Mouse (Mus musculus): ENCODE measurements around the gene Pdrg1. TPM values are rescaled to one million over a fixed set of nuclear protein-coding genes. Genes with fewer than 3 reads are reported as not detected.

The Pdrg1 gene
- 92.1 and 92.2 TPM in 2 replicates for polyA plus RNA-seq (2016; fragmentation: Nextera tagmentation; extraction: Ambion mirVana)

GRCm38 (mm10) chr2:153014758-153015593, at the start of gene Pdrg1:
TSS of gene Pdrg1 (minus strand) at chr2:153015427.
- peak; percentile 95 for DNase-seq (ENCODE audit: low spot score)
- Histone ChIP-seq H3K9me3 (no peaks in the 10 kb centered on the region), H3K4me3 (peak within 1 kb of the TSS; percentile 81), H3K27ac (replicated peaks) (peak within 1 kb of the TSS; percentile 85), H3K4me1 (peaks cover 16% of the 10 kb centered on the region), H3K27me3 (replicated peaks; ENCODE audit: low read depth, poor library complexity, severe bottlenecking) (peaks cover 15% of the 10 kb centered on the region), H3K36me3 (replicated peaks) (peaks cover 40% of the 10 kb centered on the region)
- WGBS = 2% methylated on average over 54 of the region's 54 CpGs

- peaks cover 12% of the 10 kb centered on the region; the same call in 1 of the 2 replicates for H3K4me1 ChIP-seq
- H3K4me3 ChIP-seq = no peak overlapping the region
- H3K27ac ChIP-seq (replicated peaks) = no peak overlapping the region
- peaks cover 41% of the 10 kb centered on the region for H3K27me3 ChIP-seq (replicated peaks; ENCODE audit: low read depth, poor library complexity, severe bottlenecking)
- no peaks in the 10 kb centered on the region for H3K9me3 ChIP-seq
- DNase-seq (ENCODE audit: low spot score) = no peak
- WGBS = 69% methylated on average over 9 of the region's 9 CpGs
- no peaks in the 10 kb centered on the region for H3K36me3 ChIP-seq (replicated peaks)
These were observed 49.2 kb upstream of the Pdrg1 start for GRCm38 (mm10) chr2:153064190-153064970.

GRCm38 (mm10) chr2:153063394-153063793, 48.2 kb upstream of the Pdrg1 start:
- Histone ChIP-seq H3K4me3 (no peak overlapping the region), H3K27me3 (replicated peaks; ENCODE audit: low read depth, poor library complexity, severe bottlenecking) (peaks cover 37% of the 10 kb centered on the region), H3K9me3 (no peaks in the 10 kb centered on the region), H3K27ac (replicated peaks) (no peak overlapping the region), H3K4me1 (peaks cover 12% of the 10 kb centered on the region; the same call in 1 of the 2 replicates), H3K36me3 (replicated peaks) (no peaks in the 10 kb centered on the region)
- DNase-seq (ENCODE audit: low spot score) = no peak
- WGBS = 50% methylated on average over 3 of the region's 3 CpGs

- no peak overlapping the region for H3K27ac ChIP-seq (replicated peaks)
- H3K4me1 ChIP-seq = peaks cover 8% of the 10 kb centered on the region; the same call in 1 of the 2 replicates
- no peaks in the 10 kb centered on the region for H3K36me3 ChIP-seq (replicated peaks)
- no peak for DNase-seq (ENCODE audit: low spot score)
- 90% methylated on average over 7 of the region's 7 CpGs for WGBS
- H3K27me3 ChIP-seq (replicated peaks; ENCODE audit: low read depth, poor library complexity, severe bottlenecking) = peaks cover 11% of the 10 kb centered on the region
- H3K9me3 ChIP-seq = no peaks in the 10 kb centered on the region
- no peak overlapping the region for H3K4me3 ChIP-seq
These were observed 45.0 kb upstream of the Pdrg1 start for GRCm38 (mm10) chr2:153060216-153060615.

- H3K36me3 ChIP-seq (replicated peaks) = no peaks in the 10 kb centered on the region
- 78% methylated on average over 4 of the region's 4 CpGs for WGBS
- H3K27me3 ChIP-seq (replicated peaks; ENCODE audit: low read depth, poor library complexity, severe bottlenecking) = peaks cover 29% of the 10 kb centered on the region
- no peak for DNase-seq (ENCODE audit: low spot score)
- H3K4me3 ChIP-seq = no peak overlapping the region
- H3K4me1 ChIP-seq = no peaks in the 10 kb centered on the region
- H3K9me3 ChIP-seq = no peaks in the 10 kb centered on the region
- H3K27ac ChIP-seq (replicated peaks) = no peak overlapping the region
These were observed 43.1 kb upstream of the Pdrg1 start for GRCm38 (mm10) chr2:153058365-153058764.

GRCm38 (mm10) chr2:153055270-153055920, 40.2 kb upstream of the Pdrg1 start:
- no peak for DNase-seq (ENCODE audit: low spot score)
- Histone ChIP-seq H3K27ac (replicated peaks) (no peak overlapping the region), H3K4me3 (no peak overlapping the region), H3K36me3 (replicated peaks) (no peaks in the 10 kb centered on the region), H3K9me3 (no peaks in the 10 kb centered on the region), H3K4me1 (peaks cover 8% of the 10 kb centered on the region), H3K27me3 (replicated peaks; ENCODE audit: low read depth, poor library complexity, severe bottlenecking) (peaks cover 58% of the 10 kb centered on the region)
- WGBS = 60% methylated on average over 6 of the region's 6 CpGs

GRCm38 (mm10) chr2:153053896-153054295, 38.7 kb upstream of the Pdrg1 start:
- peaks cover 67% of the 10 kb centered on the region for H3K27me3 ChIP-seq (replicated peaks; ENCODE audit: low read depth, poor library complexity, severe bottlenecking)
- WGBS = 89% methylated on average over 8 of the region's 8 CpGs
- H3K9me3 ChIP-seq = no peaks in the 10 kb centered on the region
- no peak overlapping the region for H3K4me3 ChIP-seq
- no peak overlapping the region for H3K27ac ChIP-seq (replicated peaks)
- no peak for DNase-seq (ENCODE audit: low spot score)
- no peaks in the 10 kb centered on the region for H3K36me3 ChIP-seq (replicated peaks)
- H3K4me1 ChIP-seq = peaks cover 8% of the 10 kb centered on the region

- H3K4me1 ChIP-seq = peaks cover 8% of the 10 kb centered on the region
- H3K27ac ChIP-seq (replicated peaks) = no peak overlapping the region
- H3K36me3 ChIP-seq (replicated peaks) = no peaks in the 10 kb centered on the region
- DNase-seq (ENCODE audit: low spot score) = no peak
- peaks cover 72% of the 10 kb centered on the region for H3K27me3 ChIP-seq (replicated peaks; ENCODE audit: low read depth, poor library complexity, severe bottlenecking)
- peak overlapping the region; percentile 34; the same call in 1 of the 2 replicates for H3K4me3 ChIP-seq
- no peaks in the 10 kb centered on the region for H3K9me3 ChIP-seq
- WGBS = 9% methylated on average over 30 of the region's 30 CpGs
These were observed 37.6 kb upstream of the Pdrg1 start for GRCm38 (mm10) chr2:153052700-153053351.

GRCm38 (mm10) chr2:153051537-153051936, 36.3 kb upstream of the Pdrg1 start:
- H3K9me3 ChIP-seq = no peaks in the 10 kb centered on the region
- no peaks in the 10 kb centered on the region for H3K36me3 ChIP-seq (replicated peaks)
- no peak overlapping the region for H3K4me3 ChIP-seq
- DNase-seq (ENCODE audit: low spot score) = no peak
- H3K27me3 ChIP-seq (replicated peaks; ENCODE audit: low read depth, poor library complexity, severe bottlenecking) = peaks cover 78% of the 10 kb centered on the region
- H3K27ac ChIP-seq (replicated peaks) = no peak overlapping the region
- H3K4me1 ChIP-seq = peaks cover 8% of the 10 kb centered on the region
- WGBS = 78% methylated on average over 9 of the region's 9 CpGs

GRCm38 (mm10) chr2:153051095-153051494, 35.9 kb upstream of the Pdrg1 start:
- DNase-seq (ENCODE audit: low spot score) = no peak
- H3K4me3 ChIP-seq = no peak overlapping the region
- H3K36me3 ChIP-seq (replicated peaks) = no peaks in the 10 kb centered on the region
- no peaks in the 10 kb centered on the region for H3K9me3 ChIP-seq
- H3K4me1 ChIP-seq = peaks cover 8% of the 10 kb centered on the region
- no peak overlapping the region for H3K27ac ChIP-seq (replicated peaks)
- 83% methylated on average over 6 of the region's 6 CpGs for WGBS
- peaks cover 78% of the 10 kb centered on the region for H3K27me3 ChIP-seq (replicated peaks; ENCODE audit: low read depth, poor library complexity, severe bottlenecking)

GRCm38 (mm10) chr2:153049997-153050358, 34.8 kb upstream of the Pdrg1 start:
- Histone ChIP-seq H3K36me3 (replicated peaks) (no peaks in the 10 kb centered on the region), H3K4me1 (peaks cover 12% of the 10 kb centered on the region), H3K9me3 (no peaks in the 10 kb centered on the region), H3K4me3 (no peak overlapping the region), H3K27ac (replicated peaks) (no peak overlapping the region), H3K27me3 (replicated peaks; ENCODE audit: low read depth, poor library complexity, severe bottlenecking) (peaks cover 76% of the 10 kb centered on the region)
- DNase-seq (ENCODE audit: low spot score) = no peak
- WGBS = 86% methylated on average over 4 of the region's 4 CpGs
